Mouse (Mus musculus): ENCODE measurements around the gene Zbtb20. TPM values are rescaled to one million over a fixed set of nuclear protein-coding genes. Genes with fewer than 3 reads are reported as not detected.
A peak's percentile ranks its signal among the peaks of the same experiment; 100 is the strongest.

Zbtb20 gene
- 100 to 1,000 TPM; 196 to 202 TPM for total RNA-seq (2021)

GRCm38 (mm10) chr16:42875852-42875980 lies at the start of gene Zbtb20:
Zbtb20 (plus strand) TSS chr16:42875881.
- no peak for DNase-seq
- intact Hi-C loops (cut with DNase I): no loop called here

- DNase-seq: no peak
- intact Hi-C loops (cut with DNase I): loop anchor here (1.0 to 5.0 kb wide), 6 partner anchors 36 to 967 kb away; no protein-coding TSS in a partner anchor
These were observed 39.7 kb upstream of the Zbtb20 start for GRCm38 (mm10) chr16:42835940-42836339.

- intact Hi-C loops (cut with DNase I): loop anchor here (1.0 to 5.0 kb wide), 5 partner anchors 36 to 966 kb away; no protein-coding TSS in a partner anchor
- DNase-seq: no peak
These were observed 39.1 kb upstream of the Zbtb20 start for GRCm38 (mm10) chr16:42836404-42837120.

GRCm38 (mm10) chr16:42838226-42838625 lies 37.5 kb upstream of the Zbtb20 start:
- intact Hi-C loops (cut with DNase I): loop anchor here (5.0 kb wide), 3 partner anchors 34 to 754 kb away; no protein-coding TSS in a partner anchor

GRCm38 (mm10) chr16:42857564-42858183 lies 18.0 kb upstream of the Zbtb20 start:
- intact Hi-C loops (cut with DNase I): no loop called here
- DNase-seq: no peak

More at GRCm38 (mm10) chr16:42838226-42838625, 37.5 kb upstream of the Zbtb20 start:
- DNase-seq: no peak

GRCm38 (mm10) chr16:42859251-42859650 lies 16.4 kb upstream of the Zbtb20 start:
- intact Hi-C loops (cut with DNase I): no loop called here
- no peak for DNase-seq

GRCm38 (mm10) chr16:42863231-42863630 lies 12.4 kb upstream of the Zbtb20 start:
- no peak for DNase-seq
- intact Hi-C loops (cut with DNase I): no loop called here

- DNase-seq: no peak
- intact Hi-C loops (cut with DNase I): no loop called here
These were observed 9.6 kb upstream of the Zbtb20 start for GRCm38 (mm10) chr16:42866061-42866460.

GRCm38 (mm10) chr16:42872101-42872500 lies 3.6 kb upstream of the Zbtb20 start:
- DNase-seq: no peak
- intact Hi-C loops (cut with DNase I): loop anchor here (5.0 kb wide), 1 partner anchor 35 kb away; no protein-coding TSS in a partner anchor

GRCm38 (mm10) chr16:42873942-42874341 lies 1.7 kb upstream of the Zbtb20 start:
- intact Hi-C loops (cut with DNase I): loop anchor here (5.0 kb wide), 1 partner anchor 37 kb away; no protein-coding TSS in a partner anchor
- DNase-seq: no peak

- intact Hi-C loops (cut with DNase I): loop anchor here (5.0 kb wide), 1 partner anchor 37 kb away; no protein-coding TSS in a partner anchor
- DNase-seq: peak in 1 of 2 experiments; percentile 28
These were observed 1.2 kb upstream of the Zbtb20 start for GRCm38 (mm10) chr16:42874456-42874855.

- DNase-seq: peak; percentile 98
- intact Hi-C loops (cut with DNase I): loop anchor here (5.0 kb wide), 1 partner anchor 38 kb away; no protein-coding TSS in a partner anchor
These were observed 500 bp upstream of the Zbtb20 start for GRCm38 (mm10) chr16:42874910-42875851.

- intact Hi-C loops (cut with DNase I): loop anchor here (1.0 kb wide), 1 partner anchor 31 kb away; no protein-coding TSS in a partner anchor
- DNase-seq: peak; percentile 79 to 85
These were observed 630 bp downstream of the Zbtb20 start for GRCm38 (mm10) chr16:42876021-42877000.

GRCm38 (mm10) chr16:42880046-42880445 lies 4.4 kb downstream of the Zbtb20 start:
- DNase-seq: no peak
- intact Hi-C loops (cut with DNase I): no loop called here

GRCm38 (mm10) chr16:42885538-42885937 lies 9.9 kb downstream of the Zbtb20 start:
- no peak for DNase-seq
- intact Hi-C loops (cut with DNase I): no loop called here

- DNase-seq: no peak
These were observed 10.3 kb downstream of the Zbtb20 start for GRCm38 (mm10) chr16:42885964-42886363.

GRCm38 (mm10) chr16:42897125-42897693 lies 21.5 kb downstream of the Zbtb20 start:
- DNase-seq: peak; percentile 29 to 31
- intact Hi-C loops (cut with DNase I): no loop called here

More at GRCm38 (mm10) chr16:42885964-42886363, 10.3 kb downstream of the Zbtb20 start:
- intact Hi-C loops (cut with DNase I): no loop called here

GRCm38 (mm10) chr16:42900328-42900727 lies 24.6 kb downstream of the Zbtb20 start:
- DNase-seq: no peak
- intact Hi-C loops (cut with DNase I): no loop called here

- intact Hi-C loops (cut with DNase I): loop anchor here (1.0 to 5.0 kb wide), 2 partner anchors 31 to 600 kb away; no protein-coding TSS in a partner anchor
- peak; percentile 36 to 66 for DNase-seq
These were observed 31.6 kb downstream of the Zbtb20 start for GRCm38 (mm10) chr16:42907283-42907701.

Measured in heart, postnatal 36 days (tissue).